Mouse (Mus musculus) adrenal gland, adult (tissue): ENCODE data around the gene Rhox3a2.
"Not testable (repeated sequence)": the region's sequence is repeated elsewhere in the genome, so short reads cannot be mapped to it uniquely, and the experiment has no call there.

ENCODE experiments used
- DNase-seq, 2 experiments: peaks; one replicate each; pipeline ENCODE4 v3.0.0; 2022 to 2023; ENCODE audit warnings: low spot score in 1 of 2; ENCODE audit not compliant: inconsistent age in 2 of 2

Gene Rhox3a2

DNA sequence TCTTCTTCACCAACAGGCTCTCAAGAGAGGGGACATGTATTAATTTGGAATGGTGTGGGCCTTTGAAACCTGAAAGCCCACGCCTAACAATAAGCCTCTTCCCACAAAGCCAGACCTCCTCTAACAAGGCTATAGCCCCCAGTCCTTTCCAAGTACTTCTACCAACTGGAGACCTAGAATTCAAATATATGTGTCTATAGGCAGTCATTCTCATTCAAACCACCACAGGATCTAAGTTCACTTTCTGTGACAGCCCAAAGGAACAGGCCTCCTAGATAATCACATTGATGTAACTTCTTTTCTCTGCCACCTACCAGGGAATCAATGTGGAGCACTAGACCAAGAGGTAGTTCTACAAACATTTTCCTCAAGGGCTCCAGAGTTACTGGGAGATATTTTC lies at the start of gene Rhox3a2:
TSS of gene Rhox3a2 (plus strand) at position 301 of the 400 bp plus-strand sequence.
- not testable (repeated sequence) for DNase-seq

DNA sequence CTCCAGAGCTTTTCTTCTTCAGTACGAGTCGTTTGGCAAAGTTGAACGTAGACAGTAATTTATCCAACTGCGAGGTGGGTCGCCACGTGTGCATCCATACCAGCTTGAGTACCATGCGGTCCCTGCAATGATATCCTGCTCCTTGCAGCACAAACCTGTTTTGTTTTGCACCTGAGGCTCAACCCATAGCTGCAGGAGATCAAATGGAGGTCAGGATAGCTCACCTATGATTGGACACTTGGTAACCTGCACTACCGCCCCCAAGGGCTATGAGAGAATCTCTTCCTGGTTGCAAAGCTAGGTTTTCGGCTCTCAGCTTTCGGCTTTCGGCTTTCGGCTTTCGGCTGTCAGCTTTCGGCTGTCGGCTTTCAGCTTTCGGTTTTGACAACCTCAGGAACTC lies 10.7 kb downstream of the Rhox3a2 start, which contains the start of gene Rhox4a2:
TSS of gene Rhox4a2 (plus strand) at position 301 of the 400 bp plus-strand sequence.
- not testable (repeated sequence) for DNase-seq

GRCm38 (mm10) chrX:37411767-37412166 lies 31.9 kb downstream of the Rhox3a2 start, which contains the start of gene Rhox2b:
TSS of gene Rhox2b (plus strand) at chrX:37412067.
- not testable (repeated sequence) for DNase-seq

GRCm38 (mm10) chrX:37432194-37432593 lies 52.4 kb downstream of the Rhox3a2 start, which contains the start of gene Rhox4b:
TSS of gene Rhox4b (plus strand) at chrX:37432494.
- DNase-seq, result not testable (repeated sequence)
